Mouse (Mus musculus): ENCODE measurements around the gene Vmn1r81. TPM values are rescaled to one million over a fixed set of nuclear protein-coding genes. Genes with fewer than 3 reads are reported as not detected.

Gene Vmn1r81
- polyA plus RNA-seq (2015; fragmentation: Nextera tagmentation; extraction: Ambion mirVana): not detected in 2 replicates

DNA sequence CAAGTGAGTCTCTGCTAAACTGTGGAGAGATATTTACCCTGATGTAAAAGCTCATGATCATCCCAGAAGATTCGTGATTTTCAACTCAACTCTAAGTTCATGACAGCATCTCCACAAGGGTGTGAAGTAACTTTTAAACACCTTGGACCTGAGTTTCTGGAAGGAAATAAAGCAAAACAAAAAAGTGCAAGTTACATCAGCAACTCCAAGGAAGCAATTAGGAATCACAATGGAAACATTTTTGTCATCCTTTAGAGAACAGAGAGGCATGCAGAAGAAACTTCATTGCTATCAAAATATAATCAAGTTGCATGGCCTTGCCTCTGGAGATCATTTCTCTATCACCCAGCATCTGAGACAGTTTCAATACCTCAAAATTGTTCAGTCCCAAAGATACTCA lies at the start of gene Vmn1r81:
TSS of gene Vmn1r81 (minus strand) at position 101 of the 400 bp plus-strand sequence.

DNA sequence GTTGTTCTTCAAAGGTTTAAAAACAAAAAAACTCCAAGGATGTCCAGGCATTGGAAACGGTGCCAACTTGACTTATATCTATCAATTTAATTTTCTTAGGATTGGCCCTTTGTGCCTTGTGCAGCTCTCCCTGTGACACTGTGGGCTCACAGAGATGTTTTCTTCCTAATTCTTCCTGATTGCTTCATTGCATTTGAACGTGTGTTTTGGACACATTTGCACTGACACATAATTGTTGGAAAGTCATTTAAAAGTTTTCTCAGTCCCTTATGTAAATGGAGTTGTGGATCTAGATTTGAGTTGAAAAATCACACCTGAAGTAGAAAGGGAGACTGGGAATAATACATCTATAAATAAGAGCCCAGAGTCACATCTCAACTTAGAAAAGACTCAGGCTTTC lies 32.1 kb upstream of the Vmn1r81 start, which contains the start of gene Vmn1r82:
TSS of gene Vmn1r82 (plus strand) at position 301 of the 400 bp plus-strand sequence.

Other genes starting within 250 kb of the Vmn1r81 start
- gene Vmn1r77, start 231.5 kb downstream of the Vmn1r81 start, polyA plus RNA-seq (2015; fragmentation: Nextera tagmentation; extraction: Ambion mirVana): not detected in 2 replicates
- gene Vmn1r78, start 118.0 kb downstream of the Vmn1r81 start, polyA plus RNA-seq (2015; fragmentation: Nextera tagmentation; extraction: Ambion mirVana): not detected in 2 replicates
- not detected in 2 replicates for gene Vmn1r79, start 97.0 kb downstream of the Vmn1r81 start, polyA plus RNA-seq (2015; fragmentation: Nextera tagmentation; extraction: Ambion mirVana)
- gene Vmn1r80, start 79.0 kb downstream of the Vmn1r81 start, polyA plus RNA-seq (2015; fragmentation: Nextera tagmentation; extraction: Ambion mirVana): not detected in 2 replicates
- not detected in 2 replicates for gene Vmn1r82, start 32.2 kb upstream of the Vmn1r81 start, polyA plus RNA-seq (2015; fragmentation: Nextera tagmentation; extraction: Ambion mirVana)
- gene Vmn1r83, start 61.2 kb upstream of the Vmn1r81 start, polyA plus RNA-seq (2015; fragmentation: Nextera tagmentation; extraction: Ambion mirVana): not detected in 2 replicates
- gene Vmn1r84, start 101.0 kb upstream of the Vmn1r81 start, polyA plus RNA-seq (2015; fragmentation: Nextera tagmentation; extraction: Ambion mirVana): not detected in 2 replicates
- 6.9 and 7.3 TPM in 2 replicates for gene Zfp551, start 154.5 kb upstream of the Vmn1r81 start, polyA plus RNA-seq (2015; fragmentation: Nextera tagmentation; extraction: Ambion mirVana)
- 16.8 TPM in 2 replicates for gene Zfp606, start 210.0 kb upstream of the Vmn1r81 start, polyA plus RNA-seq (2015; fragmentation: Nextera tagmentation; extraction: Ambion mirVana)
- not detected in 2 replicates for gene 2900092C05Rik, start 244.2 kb upstream of the Vmn1r81 start, polyA plus RNA-seq (2015; fragmentation: Nextera tagmentation; extraction: Ambion mirVana)